Mouse (Mus musculus) kidney, embryonic 14.5 days (tissue): ENCODE results near the gene Tmem145. TPM values are rescaled to one million over a fixed set of nuclear protein-coding genes. Genes with fewer than 3 reads are reported as not detected.

Experiments used
- ATAC-seq: fragments of 200-750 bp; cut with Nextera tagmentation; 2 replicates; pipeline ENCODE4 v1.8.0; 2017; ENCODE audit warnings: moderate number of reproducible peaks, mild to moderate bottlenecking, moderate TSS enrichment, moderate library complexity; ENCODE audit not compliant: low FRiP score, low TSS enrichment
- H3K27ac ChIP-seq: fragments of 300-500 bp; sonication (generic); 2 replicates; pipeline ENCODE4 v1.5.1; 2014; ENCODE audit warnings: low read depth, mild to moderate bottlenecking, low read length, moderate library complexity, mixed read lengths
- H3K27me3 ChIP-seq: fragments of 300-500 bp; sonication (generic); 2 replicates; pipeline ENCODE4 v1.6.1; 2014; ENCODE audit warnings: mild to moderate bottlenecking, low read length; ENCODE audit not compliant: control insufficient read depth, insufficient read depth
- H3K36me3 ChIP-seq: fragments of 300-500 bp; sonication (generic); 2 replicates; pipeline ENCODE4 v1.6.1; 2014; ENCODE audit warnings: low read length, mixed read lengths; ENCODE audit not compliant: control insufficient read depth, insufficient read depth
- H3K4me1 ChIP-seq: fragments of 300-500 bp; sonication (generic); 2 replicates; pipeline ENCODE4 v1.6.1; 2014; ENCODE audit warnings: low read length, mixed read lengths; ENCODE audit not compliant: control insufficient read depth, insufficient read depth
- H3K4me2 ChIP-seq: fragments of 300-500 bp; sonication (generic); replicated peaks from 2 replicates; pipeline ENCODE4 v1.6.1; 2014; ENCODE audit warnings: low read depth, mild to moderate bottlenecking, low read length
- H3K4me3 ChIP-seq: fragments of 300-500 bp; sonication (generic); 2 replicates; pipeline ENCODE4 v1.5.1; 2014; ENCODE audit warnings: mild to moderate bottlenecking, low read length
- H3K9ac ChIP-seq: fragments of 300-500 bp; sonication (generic); 2 replicates; pipeline ENCODE4 v1.6.1; 2014; ENCODE audit warnings: low read depth, mild to moderate bottlenecking, low read length, moderate library complexity
- H3K9me3 ChIP-seq: fragments of 300-500 bp; sonication (generic); 2 replicates; pipeline ENCODE4 v1.6.1; 2016; ENCODE audit warnings: low read length; ENCODE audit not compliant: control insufficient read depth
- WGBS: fragments of 180-500 bp; shearing (Covaris S2); extraction: QIAGEN DNeasy Blood & Tissue Kit; methylation state at CpG from one replicate; pipeline ENCODE4 v1.1.7; 2014; 5-methylcytosine and 5-hydroxymethylcytosine counted together
- polyA plus RNA-seq: library from polyadenylated mRNA; unstranded; fragments of >200 nt; fragmentation: Nextera tagmentation; extraction: Ambion mirVana; gene quantifications from 2 replicates; pipeline ENCODE4 v1.2.1, GENCODE M21; 2014

Gene Tmem145
- polyA plus RNA-seq, 1 experiment from 2014 or later: 0.62 TPM

DNA sequence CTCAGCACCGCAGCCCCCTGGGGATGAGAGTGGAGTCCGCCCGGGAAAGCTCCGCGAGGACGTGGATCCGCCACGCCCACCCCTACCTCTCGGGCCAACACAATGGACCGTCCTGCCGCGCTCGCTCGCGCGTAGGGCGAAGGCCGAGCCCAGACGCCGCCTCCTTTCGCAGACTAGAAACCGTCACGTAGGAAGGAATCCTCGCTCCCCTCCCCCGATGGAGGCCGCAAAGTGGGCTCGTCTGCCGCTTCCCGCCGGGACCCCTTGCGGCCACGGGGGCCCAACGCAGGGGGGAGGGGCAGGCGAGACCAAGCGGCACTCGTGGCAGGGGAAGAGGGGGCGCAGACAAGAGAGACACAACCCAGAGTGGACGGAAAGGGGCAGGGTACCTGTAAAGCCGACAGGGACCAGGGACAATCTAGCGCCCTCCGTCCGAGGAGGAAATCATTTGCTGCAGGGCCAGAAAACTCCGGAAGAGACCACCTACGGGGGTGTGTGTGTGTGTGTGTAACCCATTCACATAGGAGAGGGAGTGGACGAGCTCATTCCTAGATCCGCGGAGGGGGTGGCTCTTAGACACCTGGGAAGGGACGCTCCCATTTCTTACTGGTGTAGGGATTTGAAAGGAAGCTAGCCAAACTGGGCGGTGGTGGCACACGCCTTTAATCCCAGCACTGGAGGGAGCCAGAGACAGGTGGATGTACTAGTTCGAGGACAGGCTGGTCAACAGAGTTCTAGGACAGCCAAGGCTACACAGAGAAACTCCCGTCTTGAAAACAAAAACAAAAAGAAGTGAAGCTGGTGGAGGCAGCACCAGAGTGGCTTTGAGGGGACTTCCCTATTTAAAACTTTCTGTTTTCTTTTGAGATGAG is 8.2 kb upstream of the Tmem145 start, which contains the start of gene Pafah1b3:
TSS of gene Pafah1b3 (minus strand) at position 533 of the 872 bp plus-strand sequence.
- Histone ChIP-seq H3K4me3 (peak within 1 kb of the TSS; percentile 83), H3K4me1 (peaks cover 8% of the 10 kb centered on the region), H3K27ac (peak within 1 kb of the TSS; percentile 93), H3K36me3 (peaks cover 28% of the 10 kb centered on the region), H3K27me3 (no peaks in the 10 kb centered on the region), H3K9me3 (no peaks in the 10 kb centered on the region), H3K4me2 (peak within 1 kb of the TSS; percentile 81), H3K9ac (peak within 1 kb of the TSS; percentile 83)
- WGBS: under 1% methylated on average over 52 of the region's 52 CpGs
- peak; percentile 92 for ATAC-seq

DNA sequence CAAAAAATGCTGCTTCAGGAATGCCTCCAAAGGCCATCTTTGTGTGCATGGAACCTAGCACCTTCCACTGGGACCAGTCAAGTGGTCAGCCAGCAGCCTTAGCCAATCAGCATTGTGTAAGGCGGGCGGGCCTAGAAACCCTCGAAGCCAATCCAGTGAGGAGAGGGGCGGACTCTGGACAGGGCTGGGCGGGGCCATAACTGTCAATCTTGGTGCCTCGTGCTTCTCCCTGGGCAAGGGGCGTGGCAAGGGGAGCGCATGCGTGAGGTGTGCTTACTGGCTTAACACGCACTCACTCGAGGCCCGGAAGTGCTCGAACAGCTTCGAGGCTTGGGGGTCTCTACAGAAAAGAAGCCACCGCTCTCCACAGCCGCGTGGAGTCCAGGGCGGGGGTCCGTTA is 4.8 kb upstream of the Tmem145 start, which contains the start of gene Prr19:
TSS of gene Prr19 (plus strand) at position 349 of the 400 bp plus-strand sequence.
- no peak; the same call in 1 of the 2 replicates for ATAC-seq
- Histone ChIP-seq H3K36me3 (peaks cover under 1% of the 10 kb centered on the region; the same call in 1 of the 2 replicates), H3K4me1 (peaks cover 14% of the 10 kb centered on the region), H3K4me3 (no peak within 1 kb of the TSS), H3K9me3 (no peaks in the 10 kb centered on the region), H3K27me3 (no peaks in the 10 kb centered on the region), H3K4me2 (no peak within 1 kb of the TSS), H3K9ac (no peak within 1 kb of the TSS), H3K27ac (no peak within 1 kb of the TSS)
- 62% methylated on average over 19 of the region's 19 CpGs for WGBS

DNA sequence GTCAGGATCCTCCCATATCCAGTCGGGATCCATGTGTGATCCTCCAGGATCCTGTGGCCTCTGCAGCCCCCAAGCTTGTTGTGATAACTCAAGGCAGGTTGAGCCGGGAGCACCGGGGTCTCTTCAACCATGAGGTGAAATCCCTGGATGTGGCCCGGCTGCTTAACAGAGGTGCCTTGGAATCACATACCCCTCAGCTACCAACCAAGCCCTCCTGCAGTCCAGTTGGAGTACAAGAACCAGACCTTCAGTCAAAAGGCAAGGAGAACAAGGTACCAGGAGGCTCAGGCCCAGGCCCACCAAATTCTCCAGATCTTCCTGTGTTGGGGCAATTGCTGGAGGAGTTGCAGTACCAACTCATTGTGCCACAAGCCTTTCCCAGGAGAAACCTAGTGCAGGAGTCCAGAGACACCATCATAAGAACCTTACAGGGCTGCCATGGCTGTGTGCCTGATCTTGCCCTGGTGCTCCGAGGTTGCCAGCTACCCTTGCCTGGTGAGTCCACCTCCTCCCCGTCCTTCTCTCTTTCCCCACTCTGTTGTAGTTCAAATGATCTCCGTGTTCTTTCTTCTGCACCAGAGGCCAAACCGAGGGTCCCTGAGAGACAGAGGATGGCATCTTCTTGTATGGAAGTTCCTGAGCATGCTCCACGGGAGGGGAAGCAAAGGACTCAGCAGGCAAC is 2.8 kb upstream of the Tmem145 start:
- ATAC-seq: no peak
- 68% methylated on average over 9 of the region's 9 CpGs for WGBS

DNA sequence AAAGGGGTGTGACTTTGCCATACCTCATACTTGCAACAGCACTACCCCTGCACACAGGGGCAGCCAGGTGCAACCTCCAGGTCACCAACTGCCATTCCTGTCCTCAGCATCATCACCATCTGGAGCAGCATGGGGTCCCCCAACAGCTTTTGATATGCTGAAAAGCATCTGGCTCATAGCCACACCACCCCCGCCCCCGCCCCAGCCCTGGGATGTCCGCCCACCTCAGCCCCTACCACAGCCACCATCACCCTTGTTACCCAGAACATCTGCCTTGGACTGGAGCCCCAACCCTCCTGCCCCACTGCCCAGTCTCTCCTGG is 2.3 kb upstream of the Tmem145 start:
- no peak for ATAC-seq
- WGBS: 85% methylated on average over 3 of the region's 3 CpGs

More for the DNA sequence above, 2.8 kb upstream of the Tmem145 start:
- no peaks in the 10 kb centered on the region for H3K36me3 ChIP-seq
- H3K27me3 ChIP-seq: peaks cover 5% of the 10 kb centered on the region; the same call in 1 of the 2 replicates
- H3K4me2 ChIP-seq: no peak overlapping the region
- H3K4me1 ChIP-seq: peaks cover 6% of the 10 kb centered on the region; the same call in 1 of the 2 replicates
- H3K27ac ChIP-seq: no peak overlapping the region
- no peak overlapping the region for H3K4me3 ChIP-seq
- H3K9ac ChIP-seq: no peak overlapping the region
- H3K9me3 ChIP-seq: no peaks in the 10 kb centered on the region

DNA sequence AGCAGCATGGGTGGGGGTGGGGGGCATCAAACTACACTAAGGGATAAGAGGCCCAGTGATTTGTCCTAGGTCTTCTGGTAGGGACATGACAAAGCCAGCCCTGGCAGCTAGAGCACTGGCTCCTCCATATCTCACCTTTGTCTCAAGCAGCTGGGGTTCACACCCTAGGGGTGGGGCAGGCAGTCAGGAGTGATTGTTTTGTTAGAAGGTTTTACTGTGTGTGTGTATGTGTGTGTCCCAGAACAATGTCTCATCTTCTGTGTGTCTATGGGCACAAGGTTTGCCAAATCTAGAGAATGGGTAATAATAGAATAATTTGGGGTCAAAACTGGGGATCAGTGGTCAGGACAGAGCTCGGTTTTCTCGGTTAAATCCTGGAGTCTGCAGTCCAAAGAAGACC is 425 bp upstream of the Tmem145 start:
- Histone ChIP-seq H3K4me1 (peaks cover 6% of the 10 kb centered on the region; the same call in 1 of the 2 replicates), H3K27me3 (peaks cover 5% of the 10 kb centered on the region; the same call in 1 of the 2 replicates), H3K27ac (no peak overlapping the region), H3K4me2 (peak overlapping the region; percentile 71), H3K4me3 (peak overlapping the region; percentile 37), H3K9ac (no peak overlapping the region; the same call in 1 of the 2 replicates), H3K9me3 (no peaks in the 10 kb centered on the region), H3K36me3 (no peaks in the 10 kb centered on the region)
- WGBS: 2% methylated on average over 2 of the region's 2 CpGs
- no peak for ATAC-seq

More for the DNA sequence above, 2.3 kb upstream of the Tmem145 start:
- H3K9me3 ChIP-seq: no peaks in the 10 kb centered on the region
- no peak overlapping the region for H3K27ac ChIP-seq
- H3K4me1 ChIP-seq: peaks cover 6% of the 10 kb centered on the region; the same call in 1 of the 2 replicates
- peaks cover 5% of the 10 kb centered on the region; the same call in 1 of the 2 replicates for H3K27me3 ChIP-seq
- no peak overlapping the region for H3K9ac ChIP-seq
- H3K4me2 ChIP-seq: no peak overlapping the region
- no peak overlapping the region for H3K4me3 ChIP-seq
- no peaks in the 10 kb centered on the region for H3K36me3 ChIP-seq

DNA sequence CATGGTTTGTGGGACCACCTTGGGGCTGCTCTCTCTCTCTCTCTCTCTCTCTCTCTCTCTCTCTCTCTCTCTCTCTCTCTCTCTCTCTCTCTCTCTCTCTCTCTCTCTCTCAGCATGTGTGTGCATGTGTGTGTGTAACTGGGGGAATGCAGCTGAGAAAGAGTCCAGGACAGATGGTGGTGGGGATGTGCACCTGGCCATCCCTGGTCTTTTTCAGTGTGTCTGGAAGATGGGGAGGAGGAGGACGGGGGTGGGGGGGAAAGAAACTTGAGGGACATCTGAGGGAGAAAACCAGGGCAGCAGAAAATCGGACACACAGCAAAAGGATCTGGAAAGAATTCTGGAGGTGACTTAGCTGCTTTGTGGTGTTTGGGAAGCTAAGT is 699 bp downstream of the Tmem145 start:
- no peak for ATAC-seq
- Histone ChIP-seq H3K4me3 (no peak overlapping the region), H3K4me1 (peaks cover 6% of the 10 kb centered on the region; the same call in 1 of the 2 replicates), H3K9ac (no peak overlapping the region), H3K9me3 (no peaks in the 10 kb centered on the region), H3K27ac (no peak overlapping the region), H3K4me2 (no peak overlapping the region), H3K36me3 (no peaks in the 10 kb centered on the region), H3K27me3 (peaks cover 5% of the 10 kb centered on the region; the same call in 1 of the 2 replicates)
- 49% methylated on average over 2 of the region's 2 CpGs for WGBS

DNA sequence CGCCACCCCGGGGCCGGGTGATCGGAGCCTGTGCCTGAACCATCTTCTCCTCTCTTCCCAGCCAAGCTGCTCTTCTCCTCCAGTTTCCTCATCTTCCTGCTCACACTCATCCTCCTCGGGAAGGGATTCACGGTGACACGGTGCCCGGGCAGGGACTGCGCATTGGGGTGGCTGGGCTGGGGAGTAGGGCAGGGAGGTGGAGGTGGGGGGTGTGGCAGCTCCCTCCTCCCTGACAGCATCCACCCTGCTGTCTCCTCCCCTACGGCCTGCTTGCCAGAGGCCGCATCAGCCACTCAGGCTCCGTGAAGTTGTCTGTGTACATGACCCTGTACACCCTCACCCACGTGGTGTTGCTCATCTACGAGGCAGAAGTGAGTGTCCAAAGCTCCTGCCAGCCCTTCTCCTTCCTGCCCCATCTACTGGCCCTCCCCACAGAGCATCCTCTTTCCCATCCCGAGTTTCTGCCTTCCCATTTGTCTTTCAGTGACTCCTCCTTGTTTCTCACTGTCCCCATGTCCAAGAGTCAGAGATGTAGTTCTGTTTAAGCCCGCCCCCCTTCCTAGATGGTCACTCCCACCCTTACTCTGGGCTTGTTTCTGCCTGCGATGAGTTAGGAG is 2.9 kb downstream of the Tmem145 start:
- Histone ChIP-seq H3K9me3 (no peaks in the 10 kb centered on the region), H3K27ac (no peak overlapping the region), H3K4me1 (peaks cover 6% of the 10 kb centered on the region; the same call in 1 of the 2 replicates), H3K4me2 (no peak overlapping the region), H3K36me3 (no peaks in the 10 kb centered on the region), H3K4me3 (no peak overlapping the region), H3K9ac (no peak overlapping the region), H3K27me3 (peaks cover 23% of the 10 kb centered on the region)
- WGBS: 62% methylated on average over 17 of the region's 17 CpGs
- no peak for ATAC-seq

DNA sequence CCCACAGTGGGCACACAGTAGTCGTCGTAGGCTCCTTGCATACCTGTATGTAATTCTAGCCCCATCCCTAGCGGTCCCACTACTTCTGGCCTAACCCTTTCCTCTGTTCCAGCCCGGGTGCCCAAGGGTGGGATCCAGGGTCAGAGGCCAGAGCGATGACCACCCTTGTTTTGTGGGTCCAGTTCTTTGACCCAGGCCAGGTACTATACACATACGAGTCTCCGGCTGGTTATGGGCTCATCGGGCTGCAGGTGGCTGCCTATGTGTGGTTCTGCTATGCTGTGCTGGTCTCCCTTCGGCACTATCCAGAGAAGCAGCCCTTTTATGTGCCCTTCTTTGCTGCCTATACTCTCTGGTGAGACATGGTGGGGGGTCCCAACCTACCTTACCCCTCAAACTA is 3.5 kb downstream of the Tmem145 start:
- Histone ChIP-seq H3K9me3 (no peaks in the 10 kb centered on the region), H3K27ac (no peak overlapping the region), H3K4me2 (no peak overlapping the region), H3K9ac (no peak overlapping the region), H3K36me3 (no peaks in the 10 kb centered on the region), H3K4me3 (no peak overlapping the region), H3K27me3 (peaks cover 29% of the 10 kb centered on the region), H3K4me1 (peaks cover 6% of the 10 kb centered on the region; the same call in 1 of the 2 replicates)
- WGBS: 86% methylated on average over 9 of the region's 9 CpGs
- no peak for ATAC-seq
